Mouse (Mus musculus) heart, postnatal 0 days (tissue): ENCODE results near the gene Cmtm4.

Experiments
- CTCF ChIP-seq: IDR thresholded peaks from 2 replicates; pipeline ENCODE4 v1.5.1; 2016; ENCODE audit warnings: antibody characterized with exemption, control low read depth, low read depth
- EP300 ChIP-seq: IDR thresholded peaks from 2 replicates; pipeline ENCODE4 v1.6.1; 2016; ENCODE audit warnings: antibody characterized with exemption, low read depth

DNA sequence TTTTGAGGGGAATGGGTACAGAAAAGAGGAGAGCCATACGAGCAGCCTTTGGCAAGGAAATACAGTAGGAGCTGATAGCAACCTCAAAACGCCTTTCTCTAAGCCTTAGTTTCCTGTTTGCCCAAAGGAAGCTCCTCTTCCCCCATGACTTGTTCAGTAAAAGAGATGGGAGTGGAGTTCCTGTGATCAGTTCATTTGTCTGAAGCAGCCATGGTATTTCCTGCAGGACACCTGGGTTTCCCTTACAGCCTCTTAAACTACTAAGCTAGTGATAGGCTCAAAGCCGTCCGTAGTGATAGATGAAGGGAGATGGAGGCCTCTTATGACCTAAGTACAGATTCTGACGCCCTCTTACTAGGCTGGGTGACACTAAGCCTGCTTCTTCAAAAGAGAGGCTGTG is 53.2 kb downstream of the Cmtm4 start:
- TF ChIP-seq CTCF (no peak), EP300 (no peak)
